Comparison of ENCODE assay signal across 12 mouse cellular contexts in genomic region chr8:119785764-119786405, GRCm38 (mm10). TPM values are rescaled to one million over a fixed set of nuclear protein-coding genes. Genes with fewer than 3 reads are reported as not detected.
DNase-seq lines count a peak whose midpoint lies in the region; ATAC-seq lines count a peak whose summit lies in the region.
"Had no signal": no experiment of that assay in that cellular context is flagged by ENCODE, and none has a peak within 500 bp of the region (broad histone marks: within the 10 kb centered on the region; RNA-seq: fewer than 3 reads in every experiment).

No protein-coding gene starts in this region.

- no peaks in the 10 kb centered on the region for H3K9me3 ChIP-seq in forebrain, embryonic 15.5 days
- no peaks in the 10 kb centered on the region for H3K9me3 ChIP-seq in midbrain, embryonic 14.5 days (ENCODE audit: control insufficient read depth, low read length)
- H3K9me3 ChIP-seq in liver, embryonic 12.5 days (replicated peaks): no peaks in the 10 kb centered on the region
- H3K9me3 ChIP-seq: heart, embryonic 13.5 days had no signal

- 32% methylated on average over 18 of the region's 18 CpGs for WGBS in forebrain, embryonic 15.5 days
- 38% methylated on average over 18 of the region's 18 CpGs for WGBS in midbrain, embryonic 14.5 days
- 56% methylated on average over 18 of the region's 18 CpGs for WGBS in liver, embryonic 12.5 days (ENCODE audit: insufficient replicate concordance)

- ATAC-seq in forebrain, embryonic 15.5 days (replicated peaks): peak; percentile 77
- peak; percentile 67 for ATAC-seq in midbrain, embryonic 14.5 days (ENCODE audit: low FRiP score, low TSS enrichment)
- no peak for ATAC-seq in liver, embryonic 12.5 days

- H3K27ac ChIP-seq in forebrain, embryonic 15.5 days (replicated peaks): peak overlapping the region; percentile 83
- H3K27ac ChIP-seq in midbrain, embryonic 14.5 days (replicated peaks; ENCODE audit: low read depth, low read length): no peak overlapping the region; the same call in 1 of the 2 replicates
- H3K27ac ChIP-seq in liver, embryonic 12.5 days: no peak overlapping the region
- H3K27ac ChIP-seq: heart, embryonic 13.5 days; liver, embryonic 14.5 days had no signal

- H3K27me3 ChIP-seq in forebrain, embryonic 15.5 days: no peaks in the 10 kb centered on the region
- H3K27me3 ChIP-seq in midbrain, embryonic 14.5 days (ENCODE audit: control insufficient read depth, insufficient read depth, low read length): no peaks in the 10 kb centered on the region
- no peaks in the 10 kb centered on the region; the same call in 1 of the 2 replicates for H3K27me3 ChIP-seq in liver, embryonic 12.5 days (replicated peaks)

- DNase-seq in cerebellum, postnatal 36 days: peak; percentile 41 to 45
- no peak for DNase-seq in cerebellum, adult 9-10 months
- DNase-seq in ES-CJ7 (ENCODE audit: low read depth, low spot score): peak; percentile 40
- DNase-seq in midbrain, embryonic 14.5 days: peak; percentile 23
- no peak for DNase-seq in ovary, adult 18-20 months (ENCODE audit: low spot score)
- no peak for DNase-seq in heart, adult 18-20 months
- DNase-seq: adrenal gland, postnatal 10 days had no signal

- H3K4me1 ChIP-seq in forebrain, embryonic 15.5 days: peaks cover 32% of the 10 kb centered on the region
- peaks cover 4% of the 10 kb centered on the region; the same call in 1 of the 2 replicates for H3K4me1 ChIP-seq in midbrain, embryonic 14.5 days (ENCODE audit: control insufficient read depth, insufficient read depth, low read length)
- peaks cover 42% of the 10 kb centered on the region for H3K4me1 ChIP-seq in liver, embryonic 12.5 days

- no peak overlapping the region for H3K4me3 ChIP-seq in forebrain, embryonic 15.5 days
- no peak overlapping the region for H3K4me3 ChIP-seq in midbrain, embryonic 14.5 days (replicated peaks; ENCODE audit: low read depth, low read length)
- H3K4me3 ChIP-seq in liver, embryonic 12.5 days: no peak overlapping the region
- H3K4me3 ChIP-seq: heart, embryonic 13.5 days; myocyte had no signal

- H3K4me2 ChIP-seq in forebrain, embryonic 15.5 days (replicated peaks): no peak overlapping the region
- no peak overlapping the region for H3K4me2 ChIP-seq in midbrain, embryonic 14.5 days (ENCODE audit: low read length)
- no peak overlapping the region for H3K4me2 ChIP-seq in liver, embryonic 12.5 days
- H3K4me2 ChIP-seq: heart, embryonic 13.5 days had no signal

- H3K9ac ChIP-seq in forebrain, embryonic 15.5 days (replicated peaks): no peak overlapping the region
- no peak overlapping the region for H3K9ac ChIP-seq in midbrain, embryonic 14.5 days (replicated peaks; ENCODE audit: low read length)
- H3K9ac ChIP-seq in liver, embryonic 12.5 days: no peak overlapping the region
- H3K9ac ChIP-seq: heart, embryonic 13.5 days; liver, embryonic 14.5 days had no signal

- H3K36me3 ChIP-seq in forebrain, embryonic 15.5 days: no peaks in the 10 kb centered on the region
- H3K36me3 ChIP-seq in midbrain, embryonic 14.5 days (ENCODE audit: control insufficient read depth, insufficient read depth, low read length): no peaks in the 10 kb centered on the region
- no peaks in the 10 kb centered on the region for H3K36me3 ChIP-seq in liver, embryonic 12.5 days
- H3K36me3 ChIP-seq: heart, embryonic 13.5 days had no signal

RNA-seq across cellular contexts. Expression of gene Tldc1, which starts 7.7 kb away (rescaled TPM):
- polyA plus RNA-seq in forebrain, embryonic 15.5 days (2015; fragmentation: Nextera tagmentation; extraction: Ambion mirVana): 14.5 and 14.9 TPM in 2 replicates
- 5.8 and 6.3 TPM in 2 replicates for polyA plus RNA-seq in midbrain, embryonic 14.5 days (2014; fragmentation: Nextera tagmentation; extraction: Ambion mirVana)
- polyA plus RNA-seq in liver, embryonic 12.5 days (2016; fragmentation: Nextera tagmentation; extraction: Ambion mirVana): 6.1 and 6.7 TPM in 2 replicates
- 10 to 100 TPM; 11.5 to 14.2 TPM for total RNA-seq in heart, adult 18-20 months (2021)

RNA-seq across cellular contexts. Expression of gene Cotl1, which starts 54.5 kb away (rescaled TPM):
- polyA plus RNA-seq in forebrain, embryonic 15.5 days (2015; fragmentation: Nextera tagmentation; extraction: Ambion mirVana): 127 and 138 TPM in 2 replicates
- polyA plus RNA-seq in midbrain, embryonic 14.5 days (2014; fragmentation: Nextera tagmentation; extraction: Ambion mirVana): 291 and 381 TPM in 2 replicates
- polyA plus RNA-seq in liver, embryonic 12.5 days (2016; fragmentation: Nextera tagmentation; extraction: Ambion mirVana): 46.5 and 49.5 TPM in 2 replicates
- 10 to 100 TPM; 16.7 to 22.9 TPM for total RNA-seq in heart, adult 18-20 months (2021)

Comparison
In these comparisons a context has a peak if more than half of its experiments do, and no peak if none do; other contexts are left out.
1. DNase-seq: peak in cerebellum, postnatal 36 days (2 of 2), ES-CJ7 (single experiment) and midbrain, embryonic 14.5 days (single experiment); none in cerebellum, adult 9-10 months (single experiment), ovary, adult 18-20 months (single experiment) and heart, adult 18-20 months (0 of 2).